Mouse (Mus musculus): ENCODE data around the gene Hspa4.

DNA sequence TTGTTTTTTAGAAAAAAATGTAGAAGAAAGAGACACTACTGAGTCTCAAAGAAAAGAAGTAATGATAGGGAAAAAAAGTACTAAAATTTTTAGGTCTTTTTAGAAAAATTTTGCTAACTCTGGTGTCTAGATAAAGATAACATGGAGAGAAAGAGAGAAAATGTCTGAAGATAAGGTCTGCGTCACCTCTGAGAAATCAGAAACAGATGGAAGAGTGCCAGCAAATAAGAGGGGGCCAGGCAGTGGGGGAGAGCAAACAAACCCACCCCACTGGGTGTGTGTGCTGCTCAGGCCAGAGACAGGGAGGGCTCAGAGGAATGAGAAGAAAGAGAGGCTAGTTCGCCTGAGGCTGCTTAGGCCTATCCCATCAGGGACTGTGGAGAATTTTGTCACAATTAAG is 45.5 kb upstream of the Hspa4 start:
- TF ChIP-seq E2F4 (IDR thresholded peaks at IDR 0.05; ENCODE audit: insufficient read depth), result no peak
- no peak for TF ChIP-seq USF1 (IDR thresholded peaks at IDR 0.05; ENCODE audit: low read depth)
- TF ChIP-seq MYOG (IDR thresholded peaks at IDR 0.05; ENCODE audit: control insufficient read depth in 1 of 3, insufficient read depth in 1 of 3, insufficient read length in 2 of 3, low read depth in 2 of 3), result no peak
- TF ChIP-seq POLR2AphosphoS2 (IDR thresholded peaks at IDR 0.05; ENCODE audit: insufficient read length, low read depth), result no peak
- TF ChIP-seq MYOD1 (IDR thresholded peaks at IDR 0.05; ENCODE audit: control insufficient read depth in 1 of 3, insufficient read length in 2 of 3, low read depth in 2 of 3), result no peak
- TF ChIP-seq POLR2A (IDR thresholded peaks at IDR 0.05; ENCODE audit: insufficient read length, low read depth), result no peak
- no peak for TF ChIP-seq REST (IDR thresholded peaks at IDR 0.05; ENCODE audit: insufficient read depth, insufficient read length)
- TF ChIP-seq TCF12 (IDR thresholded peaks at IDR 0.05; ENCODE audit: insufficient read depth, poor library complexity, severe bottlenecking), result no peak
- TF ChIP-seq MAX (IDR thresholded peaks at IDR 0.05; ENCODE audit: low read depth), result no peak
- TF ChIP-seq TCF3 (IDR thresholded peaks at IDR 0.05; ENCODE audit: insufficient read length, low read depth), result no peak

Data from myocyte (in vitro differentiated cells).